Mouse (Mus musculus) left cerebral cortex, postnatal 25 days (tissue): ENCODE measurements at regions not wholly inside any gene's neighbourhood (a gene's known extent, or its start where the extent isn't known, plus 50 kb on each side); places are given as distances from the start of the nearest gene placed in this dataset.
A peak's percentile ranks its signal among the peaks of the same experiment; 100 is the strongest.

Experiments used
- DNase-seq, 2 experiments: peaks; one replicate each; pipeline ENCODE4 v3.0.0; 2022; ENCODE audit warnings: low spot score in 2 of 2, mixed read lengths in 1 of 2
- intact Hi-C: fragments of 180-260 bp; cut with DNase I; formaldehyde crosslinking; loops from one replicate; pipeline ENCODE4 v1.15.1; 2025

GRCm38 (mm10) chr3:49566769-49567729 lies 190.1 kb downstream of the Pcdh18 start:
- intact Hi-C loops = no loop called here
- DNase-seq = peak in 1 of 2 experiments; percentile 3

- intact Hi-C loops = no loop called here
- DNase-seq = no peak
Observed at GRCm38 (mm10) chr3:49527642-49528041, 229.5 kb downstream of the Pcdh18 start.

- intact Hi-C loops = no loop called here
- no peak for DNase-seq
Observed at GRCm38 (mm10) chr3:49520088-49520487, 237.0 kb downstream of the Pcdh18 start.

GRCm38 (mm10) chr3:49504581-49504980 lies 252.5 kb downstream of the Pcdh18 start:
- intact Hi-C loops = no loop called here
- DNase-seq = peak; percentile 3 to 71

- intact Hi-C loops = no loop called here
- DNase-seq = no peak
Observed at GRCm38 (mm10) chr3:49502351-49502750, 254.8 kb downstream of the Pcdh18 start.

- intact Hi-C loops = no loop called here
- DNase-seq = peak in 1 of 2 experiments; percentile 2
Observed at GRCm38 (mm10) chr3:49485105-49485504, 272.0 kb downstream of the Pcdh18 start.
